Mouse (Mus musculus) stomach, embryonic 14.5 days (tissue): ENCODE data around the gene Tbc1d22a. TPM values are rescaled to one million over a fixed set of nuclear protein-coding genes. Genes with fewer than 3 reads are reported as not detected.

Experiments used
- ATAC-seq: fragments of 200-750 bp; cut with Nextera tagmentation; 2 replicates; pipeline ENCODE4 v1.8.0; 2017; ENCODE audit warnings: low read depth, moderate TSS enrichment; ENCODE audit not compliant: insufficient number of reproducible peaks, insufficient read depth, low FRiP score
- H3K27ac ChIP-seq: fragments of 300-500 bp; sonication (generic); 2 replicates; pipeline ENCODE4 v1.5.1; 2014; ENCODE audit warnings: mild to moderate bottlenecking, low read length, moderate library complexity, mixed read lengths
- H3K27me3 ChIP-seq: fragments of 300-500 bp; sonication (generic); 2 replicates; pipeline ENCODE4 v1.6.1; 2014; ENCODE audit warnings: low read length, control low read depth, mixed read lengths; ENCODE audit not compliant: control insufficient read depth, insufficient read depth
- H3K36me3 ChIP-seq: fragments of 300-500 bp; sonication (generic); 2 replicates; pipeline ENCODE4 v1.6.1; 2014; ENCODE audit warnings: mild to moderate bottlenecking, control low read depth, low read length, moderate library complexity, mixed read lengths; ENCODE audit not compliant: control insufficient read depth, insufficient read depth
- H3K4me1 ChIP-seq: fragments of 300-500 bp; sonication (generic); 2 replicates; pipeline ENCODE4 v1.6.1; 2014; ENCODE audit warnings: low read length, control low read depth, mixed read lengths; ENCODE audit not compliant: control insufficient read depth, insufficient read depth
- H3K4me2 ChIP-seq: fragments of 300-500 bp; sonication (generic); replicated peaks from 2 replicates; pipeline ENCODE4 v1.6.1; 2014; ENCODE audit warnings: low read depth, low read length, control low read depth
- H3K4me3 ChIP-seq: fragments of 300-500 bp; sonication (generic); 2 replicates; pipeline ENCODE4 v1.5.1; 2014; ENCODE audit warnings: low read depth, low read length, control low read depth
- H3K9ac ChIP-seq: fragments of 300-500 bp; sonication (generic); replicated peaks from 2 replicates; pipeline ENCODE4 v1.6.1; 2014; ENCODE audit warnings: low read depth, mild to moderate bottlenecking, control low read depth, low read length, moderate library complexity, mixed read lengths
- H3K9me3 ChIP-seq: fragments of 300-500 bp; sonication (generic); 2 replicates; pipeline ENCODE4 v1.6.1; 2016; ENCODE audit warnings: low read depth, low read length, control low read depth; ENCODE audit not compliant: control insufficient read depth
- WGBS: fragments of 180-500 bp; shearing (Covaris S2); extraction: QIAGEN DNeasy Blood & Tissue Kit; methylation state at CpG from one replicate; pipeline ENCODE4 v1.1.7; 2014; 5-methylcytosine and 5-hydroxymethylcytosine counted together
- polyA plus RNA-seq: library from polyadenylated mRNA; unstranded; fragments of >200 nt; fragmentation: Nextera tagmentation; extraction: Ambion mirVana; gene quantifications from 2 replicates; pipeline ENCODE4 v1.2.1, GENCODE M21; 2014

Gene Tbc1d22a
- polyA plus RNA-seq, 1 experiment from 2014 or later = 9.3 TPM

DNA sequence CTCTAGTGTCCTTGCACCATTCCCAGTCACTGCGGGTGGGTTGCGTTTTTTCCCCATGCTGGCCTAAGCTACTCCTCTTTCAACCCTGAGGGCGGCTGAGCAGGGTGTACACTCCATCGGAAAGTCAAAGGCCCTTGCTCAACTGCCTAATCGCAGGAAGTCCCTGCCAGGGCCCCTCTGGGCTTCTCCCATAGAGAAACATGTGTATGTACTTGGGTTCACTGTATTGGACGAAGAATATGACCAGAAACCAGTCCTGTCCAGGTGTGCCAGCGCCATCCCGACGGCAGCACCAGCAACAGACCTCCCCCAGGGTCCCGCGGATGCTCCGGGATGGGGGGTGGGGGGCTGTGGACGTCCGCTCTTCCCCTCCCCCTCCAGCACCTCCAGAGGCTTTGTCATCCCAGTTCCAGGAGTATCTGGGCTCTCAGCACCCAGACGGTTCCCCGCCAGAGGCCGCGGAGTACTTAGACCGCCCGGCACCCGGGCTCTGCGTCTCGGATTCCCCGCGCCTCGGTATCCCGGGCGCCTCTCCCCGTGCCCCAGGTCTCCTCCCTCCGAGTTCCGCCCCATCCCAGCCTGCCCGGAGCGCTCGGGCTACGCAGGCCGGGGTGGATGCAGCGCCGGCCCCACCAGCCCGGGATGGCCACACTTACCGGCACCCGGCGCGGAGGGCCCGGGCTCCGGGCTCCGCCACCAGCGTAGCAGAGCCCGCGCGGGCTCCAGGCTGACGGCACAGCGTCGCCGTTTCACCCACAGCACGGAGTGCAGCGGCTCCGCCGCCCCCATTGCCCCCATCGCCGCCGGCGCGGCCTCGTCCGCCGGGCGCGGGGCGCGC lies 29.2 kb upstream of the Tbc1d22a start:
- Histone ChIP-seq H3K4me2 (peak overlapping the region; percentile 83), H3K4me1 (peaks cover 28% of the 10 kb centered on the region), H3K9me3 (no peaks in the 10 kb centered on the region), H3K36me3 (no peaks in the 10 kb centered on the region), H3K27me3 (no peaks in the 10 kb centered on the region), H3K27ac (peak overlapping the region; percentile 44), H3K4me3 (peak overlapping the region; percentile 70), H3K9ac (peak overlapping the region; percentile 71)
- ATAC-seq = peak; percentile 29
- WGBS = under 1% methylated on average over 70 of the region's 70 CpGs

DNA sequence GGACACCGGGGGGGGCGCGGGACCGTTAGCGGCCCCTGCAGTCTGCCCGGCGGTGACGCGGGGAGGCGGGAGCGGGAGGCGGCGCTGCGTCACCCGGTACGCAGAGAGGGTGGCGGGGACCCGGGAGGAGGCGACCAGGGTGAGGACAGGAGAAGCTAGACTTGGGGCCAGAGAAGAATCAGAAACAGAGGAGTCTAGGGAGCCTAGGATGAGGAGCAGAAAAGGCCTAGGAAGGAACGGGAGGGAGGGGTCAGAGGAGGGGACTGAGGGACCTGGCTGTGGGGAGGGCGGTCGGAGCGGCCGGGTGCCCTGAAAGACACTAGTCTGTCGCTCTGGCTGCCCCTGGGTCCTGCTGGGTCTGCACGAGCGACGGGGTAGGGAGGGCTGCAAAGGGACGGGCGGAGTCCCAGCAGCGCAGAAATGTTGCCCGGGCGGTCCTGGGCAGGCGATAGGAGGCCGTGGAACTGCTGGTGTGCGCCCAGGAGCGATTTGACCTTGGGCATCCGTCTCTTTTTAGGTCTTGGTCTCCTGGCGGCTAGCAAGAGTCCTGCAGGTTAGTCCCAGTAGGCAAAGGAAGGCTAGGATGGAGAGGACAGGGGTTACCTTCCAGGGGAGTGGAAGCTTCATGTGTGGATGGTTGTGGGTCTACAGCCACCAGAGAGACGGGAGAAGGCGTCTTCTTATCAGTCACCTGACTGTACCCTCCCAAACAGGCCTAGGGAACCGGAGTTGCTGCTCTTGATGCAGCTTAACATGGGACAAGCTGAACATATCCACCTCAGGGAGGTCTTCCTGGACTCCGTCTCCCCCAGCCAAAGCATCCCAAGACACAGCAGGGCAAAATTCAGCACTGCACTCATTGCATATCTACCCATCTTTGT lies 28.3 kb upstream of the Tbc1d22a start, which contains the start of gene Cerk:
Gene Cerk, minus strand, starts transcription at position 453 of the 881 bp plus-strand sequence.
- 3% methylated on average over 43 of the region's 43 CpGs for WGBS
- H3K4me1 ChIP-seq = peaks cover 28% of the 10 kb centered on the region
- ATAC-seq = peak; percentile 33; the same call in 1 of the 2 replicates

DNA sequence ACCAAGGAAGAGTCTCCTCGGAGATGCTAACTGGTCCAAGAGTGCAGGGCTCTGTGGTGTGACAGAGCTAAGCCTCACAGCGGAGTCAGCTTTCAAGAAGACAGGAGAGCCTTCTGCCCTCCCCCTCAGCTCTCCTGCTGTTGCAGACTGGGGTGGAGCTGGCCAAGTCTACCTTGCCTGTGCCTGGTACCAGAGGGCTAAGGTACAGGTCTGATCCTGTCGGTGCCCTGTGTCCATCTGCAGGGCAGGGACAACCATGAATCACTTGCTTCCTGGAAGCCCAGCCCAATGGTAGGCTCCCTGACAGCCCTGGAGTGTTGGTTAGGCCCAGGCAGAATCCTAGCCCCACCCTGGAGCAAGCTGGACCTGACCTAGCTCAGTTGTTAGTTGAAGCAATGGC lies 27.6 kb upstream of the Tbc1d22a start:
- no peaks in the 10 kb centered on the region for H3K27me3 ChIP-seq
- 41% methylated on average over 3 of the region's 3 CpGs for WGBS
- H3K4me3 ChIP-seq = no peak overlapping the region
- no peaks in the 10 kb centered on the region for H3K36me3 ChIP-seq
- ATAC-seq = no peak
- no peak overlapping the region for H3K9ac ChIP-seq
- peaks cover 28% of the 10 kb centered on the region for H3K4me1 ChIP-seq
- no peak overlapping the region for H3K27ac ChIP-seq
- H3K9me3 ChIP-seq = no peaks in the 10 kb centered on the region
- H3K4me2 ChIP-seq = no peak overlapping the region

More for the DNA sequence above, 28.3 kb upstream of the Tbc1d22a start, which contains the start of gene Cerk:
- Histone ChIP-seq H3K4me3 (peak within 1 kb of the TSS; percentile 70), H3K4me2 (peak within 1 kb of the TSS; percentile 83), H3K9me3 (no peaks in the 10 kb centered on the region), H3K36me3 (no peaks in the 10 kb centered on the region), H3K27ac (peak within 1 kb of the TSS; percentile 44), H3K27me3 (no peaks in the 10 kb centered on the region), H3K9ac (peak within 1 kb of the TSS; percentile 71)

DNA sequence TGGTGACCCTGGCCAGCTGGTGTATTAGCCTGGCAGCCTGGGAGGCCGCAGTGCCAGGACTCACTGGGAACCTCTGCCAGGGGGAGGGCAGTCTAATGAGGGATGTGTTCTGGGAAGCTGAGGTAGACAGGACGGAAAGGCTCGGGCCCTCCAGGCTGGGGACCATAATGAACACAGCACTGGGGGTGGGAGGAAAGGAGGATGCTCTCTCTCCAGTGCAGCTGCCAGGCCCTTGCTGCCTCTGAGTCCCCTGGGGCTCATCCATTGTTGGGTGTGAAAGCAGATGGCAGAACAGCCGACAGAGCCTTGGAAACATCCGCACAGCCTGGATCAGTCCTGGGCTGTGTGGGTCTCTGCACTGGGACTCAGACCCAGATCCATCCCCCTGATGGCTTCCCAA lies 26.1 kb upstream of the Tbc1d22a start:
- Histone ChIP-seq H3K36me3 (no peaks in the 10 kb centered on the region), H3K4me3 (no peak overlapping the region), H3K4me1 (peaks cover 18% of the 10 kb centered on the region; the same call in 1 of the 2 replicates), H3K9me3 (no peaks in the 10 kb centered on the region), H3K4me2 (no peak overlapping the region), H3K27ac (no peak overlapping the region), H3K9ac (no peak overlapping the region), H3K27me3 (no peaks in the 10 kb centered on the region)
- 72% methylated on average over 5 of the region's 5 CpGs for WGBS
- ATAC-seq = no peak; the same call in 1 of the 2 replicates

DNA sequence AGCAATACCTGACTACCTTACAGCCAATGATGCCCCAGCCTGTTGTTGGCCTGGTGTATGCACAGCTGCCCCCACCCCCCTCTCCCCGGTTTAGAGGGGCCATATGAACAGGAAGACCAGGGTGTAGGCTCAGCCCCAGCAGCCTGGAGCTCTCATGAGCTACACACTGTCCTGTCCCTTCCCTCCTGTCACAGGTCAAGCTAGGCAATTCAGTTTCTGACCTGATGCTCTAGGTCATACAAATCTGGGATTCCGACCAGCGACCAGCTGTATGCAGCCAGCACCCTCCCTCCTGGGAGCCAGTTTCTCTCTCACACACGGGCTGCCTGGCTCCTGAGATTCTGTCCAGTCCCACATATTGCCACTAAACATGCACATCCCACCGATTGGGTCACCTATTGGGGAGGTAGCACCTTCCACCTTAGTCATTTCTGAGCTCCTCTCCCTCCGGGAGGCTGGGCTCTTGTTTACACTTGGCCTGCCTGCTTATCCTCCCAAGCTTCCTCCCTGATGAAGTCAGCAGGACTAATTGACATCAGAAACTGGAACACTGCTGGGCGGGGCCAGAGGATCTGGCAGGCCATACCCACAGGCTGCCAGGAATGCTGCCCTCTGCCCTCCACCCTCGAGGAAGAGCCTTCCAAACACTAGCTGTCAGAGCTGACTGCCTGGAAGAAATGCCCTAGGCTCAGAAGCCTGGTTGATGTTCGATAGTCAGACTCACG lies 25.4 kb upstream of the Tbc1d22a start:
- H3K9ac ChIP-seq = no peak overlapping the region
- no peak overlapping the region for H3K4me2 ChIP-seq
- H3K9me3 ChIP-seq = no peaks in the 10 kb centered on the region
- ATAC-seq = 0 out of 2 replicates have a peak, but pooled peaks have one; percentile 7
- H3K27ac ChIP-seq = no peak overlapping the region; the same call in 1 of the 2 replicates
- no peaks in the 10 kb centered on the region for H3K27me3 ChIP-seq
- peaks cover 18% of the 10 kb centered on the region; the same call in 1 of the 2 replicates for H3K4me1 ChIP-seq
- WGBS = 28% methylated on average over 10 of the region's 10 CpGs
- H3K4me3 ChIP-seq = no peak overlapping the region
- H3K36me3 ChIP-seq = no peaks in the 10 kb centered on the region

DNA sequence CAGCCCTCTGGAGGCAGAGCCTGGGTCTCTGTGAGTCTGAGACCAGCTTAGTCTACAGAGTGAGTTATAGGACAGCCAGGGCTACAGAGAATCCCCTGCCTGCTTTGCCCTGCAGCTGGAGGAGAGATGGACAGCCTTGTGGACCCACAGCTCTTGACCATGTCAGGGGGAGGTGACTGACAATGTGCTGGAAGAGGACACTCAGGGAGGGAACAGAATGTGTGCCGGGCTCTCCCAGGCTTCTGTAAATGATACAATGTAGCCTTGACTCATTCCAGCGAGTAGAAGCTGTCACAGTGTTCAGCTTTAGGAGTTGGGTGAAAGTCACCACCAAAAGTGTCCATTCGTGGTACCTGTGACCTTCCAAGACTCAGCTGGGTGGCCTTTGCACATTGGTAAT lies 23.9 kb upstream of the Tbc1d22a start:
- H3K27me3 ChIP-seq = no peaks in the 10 kb centered on the region
- no peak for ATAC-seq
- no peak overlapping the region for H3K4me2 ChIP-seq
- H3K4me1 ChIP-seq = 0 out of 2 replicates have a peak, but pooled peaks cover 13% of the 10 kb centered on the region
- H3K9me3 ChIP-seq = no peaks in the 10 kb centered on the region
- no peak overlapping the region for H3K27ac ChIP-seq
- H3K9ac ChIP-seq = no peak overlapping the region
- H3K36me3 ChIP-seq = no peaks in the 10 kb centered on the region
- no peak overlapping the region for H3K4me3 ChIP-seq
- 71% methylated on average over 3 of the region's 3 CpGs for WGBS

DNA sequence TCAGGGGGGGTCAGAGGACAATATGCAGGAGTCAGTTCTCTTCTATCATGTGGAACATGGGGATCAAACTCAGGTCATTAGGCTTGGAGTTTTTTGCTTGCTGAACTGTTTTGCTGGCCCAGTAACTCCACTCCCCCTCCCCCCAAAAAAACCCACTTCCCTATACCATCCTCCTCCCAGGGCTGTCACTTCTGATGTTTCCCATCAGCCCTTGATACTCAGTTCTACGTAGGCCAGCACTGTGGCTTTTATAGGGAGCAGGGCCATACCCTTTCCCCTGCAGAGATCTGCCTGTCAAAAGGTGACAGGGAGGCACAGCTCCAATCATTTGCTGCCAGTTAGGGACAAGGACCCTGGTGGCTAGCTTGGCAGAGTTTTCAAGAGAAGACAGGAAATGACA lies 22.8 kb upstream of the Tbc1d22a start:
- no peaks in the 10 kb centered on the region for H3K27me3 ChIP-seq
- H3K9me3 ChIP-seq = no peaks in the 10 kb centered on the region
- H3K4me2 ChIP-seq = no peak overlapping the region
- no peak overlapping the region for H3K4me3 ChIP-seq
- no peak overlapping the region for H3K9ac ChIP-seq
- no peak for ATAC-seq
- WGBS = 33% methylated on average over 1 of the region's 1 CpGs
- H3K36me3 ChIP-seq = no peaks in the 10 kb centered on the region
- no peak overlapping the region for H3K27ac ChIP-seq
- H3K4me1 ChIP-seq = 0 out of 2 replicates have a peak, but pooled peaks cover 6% of the 10 kb centered on the region

DNA sequence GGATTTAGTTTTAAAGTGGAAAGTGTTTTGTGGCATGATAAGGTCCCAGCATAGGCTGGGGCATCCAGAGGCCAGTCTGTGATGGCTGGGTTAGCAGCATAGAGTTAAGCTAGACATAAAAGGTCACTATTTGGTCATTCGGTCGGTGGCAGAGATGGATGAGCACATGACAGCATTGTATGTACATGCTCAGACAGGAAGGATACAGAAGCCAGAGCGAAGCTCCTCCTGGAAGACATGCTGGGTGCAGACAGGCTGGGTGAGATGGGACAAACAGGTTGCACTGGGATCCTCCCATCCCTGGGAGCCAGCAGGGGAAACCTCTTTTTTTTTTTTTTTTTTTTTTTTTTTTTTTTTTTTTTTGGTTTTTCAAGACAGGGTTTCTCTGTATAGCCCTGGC lies 22.3 kb upstream of the Tbc1d22a start:
- H3K4me3 ChIP-seq = no peak overlapping the region
- no peak overlapping the region for H3K27ac ChIP-seq
- no peaks in the 10 kb centered on the region for H3K27me3 ChIP-seq
- H3K36me3 ChIP-seq = no peaks in the 10 kb centered on the region
- H3K4me1 ChIP-seq = 0 out of 2 replicates have a peak, but pooled peaks cover 6% of the 10 kb centered on the region
- 56% methylated on average over 3 of the region's 3 CpGs for WGBS
- ATAC-seq = no peak
- no peaks in the 10 kb centered on the region for H3K9me3 ChIP-seq
- no peak overlapping the region for H3K9ac ChIP-seq
- H3K4me2 ChIP-seq = no peak overlapping the region
